Mouse (Mus musculus) mouse trophoblast stem cell (cell line): Measurements from ENCODE around the gene Cactin.

ENCODE experiments used
- in situ Hi-C, 2 experiments: fragments of 300-500 bp; cut with MseI, MboI; formaldehyde crosslinking; loops; 2 replicates in 1 of 2; 3 replicates in 1 of 2; pipeline ENCODE4 v1.15.1; 2025

Cactin gene

GRCm38 (mm10) chr10:81320550-81321347 lies at the start of gene Cactin:
TSS of gene Cactin (plus strand) at chr10:81321103.
- in situ Hi-C loops, result no loop called here

GRCm38 (mm10) chr10:81272356-81272755 lies 48.5 kb upstream of the Cactin start:
- in situ Hi-C loops, result no loop called here

GRCm38 (mm10) chr10:81273842-81274241 lies 47.1 kb upstream of the Cactin start:
- in situ Hi-C loops, result no loop called here

- in situ Hi-C loops, result no loop called here
Observed at GRCm38 (mm10) chr10:81277676-81278075, 43.2 kb upstream of the Cactin start.

- in situ Hi-C loops, result no loop called here
Observed at GRCm38 (mm10) chr10:81279496-81279895, 41.4 kb upstream of the Cactin start.

GRCm38 (mm10) chr10:81284189-81284588 lies 36.7 kb upstream of the Cactin start:
- in situ Hi-C loops, result no loop called here

- in situ Hi-C loops, result loop anchor here (5.0 kb wide), 1 partner anchor 58 kb away; the partner anchor contains the start of gene Gipc3 (in 2 of the 2)
Observed at GRCm38 (mm10) chr10:81284719-81285118, 36.2 kb upstream of the Cactin start.

- in situ Hi-C loops, result loop anchor here (5.0 kb wide), 1 partner anchor 56 kb away; the partner anchor contains the start of gene Gipc3 (in 2 of the 2)
Observed at GRCm38 (mm10) chr10:81285694-81286450, 35.0 kb upstream of the Cactin start.

- in situ Hi-C loops, result loop anchor here (5.0 kb wide), 1 partner anchor 56 kb away; the partner anchor contains the start of gene Gipc3 (in 2 of the 2)
Observed at GRCm38 (mm10) chr10:81286586-81286985, 34.3 kb upstream of the Cactin start.

- in situ Hi-C loops, result loop anchor here (5.0 kb wide), 1 partner anchor 55 kb away; the partner anchor contains the start of gene Gipc3 (in 2 of the 2)
Observed at GRCm38 (mm10) chr10:81287513-81288157, 33.3 kb upstream of the Cactin start.

GRCm38 (mm10) chr10:81288601-81289000 lies 32.3 kb upstream of the Cactin start:
- in situ Hi-C loops, result loop anchor here (5.0 kb wide), 1 partner anchor 54 kb away; the partner anchor contains the start of gene Gipc3 (in 2 of the 2)

GRCm38 (mm10) chr10:81289278-81289677 lies 31.6 kb upstream of the Cactin start:
- in situ Hi-C loops, result loop anchor here (5.0 kb wide), 1 partner anchor 53 kb away; the partner anchor contains the start of gene Gipc3 (in 2 of the 2)

- in situ Hi-C loops, result loop anchor here (5.0 kb wide), 1 partner anchor 52 kb away; the partner anchor contains the start of gene Gipc3 (in 2 of the 2)
Observed at GRCm38 (mm10) chr10:81289811-81290210, 31.1 kb upstream of the Cactin start.

GRCm38 (mm10) chr10:81290698-81291460 lies 30.0 kb upstream of the Cactin start:
- in situ Hi-C loops, result no loop called here

- in situ Hi-C loops, result no loop called here
Observed at GRCm38 (mm10) chr10:81291511-81292104, 29.3 kb upstream of the Cactin start, which contains the start of gene Tjp3. TSS of gene Tjp3 (minus strand) at chr10:81291581.

- in situ Hi-C loops, result no loop called here
Observed at GRCm38 (mm10) chr10:81292554-81293333, 28.2 kb upstream of the Cactin start, which contains the start of gene Pip5k1c. TSS of gene Pip5k1c (plus strand) at chr10:81292963.

- in situ Hi-C loops, result no loop called here
Observed at GRCm38 (mm10) chr10:81293334-81294030, 27.4 kb upstream of the Cactin start.

GRCm38 (mm10) chr10:81294442-81294841 lies 26.5 kb upstream of the Cactin start:
- in situ Hi-C loops, result no loop called here

- in situ Hi-C loops, result no loop called here
Observed at GRCm38 (mm10) chr10:81295185-81295584, 25.7 kb upstream of the Cactin start.
